Mouse (Mus musculus) E14TG2a.4 (cell line): ENCODE results near the gene Calhm3.

Experiments
- CTCF ChIP-seq: conservative IDR thresholded peaks from 2 replicates; pipeline ENCODE4 v1.5.1; 2014; ENCODE audit warnings: low read length
- POU5F1 ChIP-seq: IDR thresholded peaks from 2 replicates; pipeline ENCODE4 v1.6.1; 2014; ENCODE audit warnings: low read length, borderline replicate concordance

- TF ChIP-seq CTCF = no peak
- TF ChIP-seq POU5F1 = no peak
Observed at GRCm38 (mm10) chr19:47152062-47152369, 5.5 kb downstream of the Calhm3 start.
